Mouse (Mus musculus): ENCODE results near the gene Hat1. TPM values are rescaled to one million over a fixed set of nuclear protein-coding genes. Genes with fewer than 3 reads are reported as not detected.

Gene Hat1
- polyA plus RNA-seq, 1 experiment = 83.0 TPM

- Histone ChIP-seq H3K4me1 (ENCODE audit: control insufficient read depth, insufficient read depth, low read length) (no peaks in the 10 kb centered on the region), H3K27ac (ENCODE audit: control insufficient read depth, insufficient read depth, low read depth, low read length, poor library complexity) (no peak overlapping the region), H3K4me3 (replicated peaks; ENCODE audit: control insufficient read depth, low read depth, low read length) (no peak overlapping the region)
- WGBS = 91% methylated on average over 10 of the region's 10 CpGs
- TF ChIP-seq POLR2A (IDR thresholded peaks at IDR 0.05; ENCODE audit: borderline replicate concordance, control insufficient read depth, low read depth, low read length) (no peak), CTCF (IDR thresholded peaks at IDR 0.05; ENCODE audit: control insufficient read depth, insufficient read depth, low read length) (no peak)
Measured at GRCm38 (mm10) chr2:71475311-71475710, 86.6 kb downstream of the Hat1 start.

GRCm38 (mm10) chr2:71475760-71476159 lies 87.0 kb downstream of the Hat1 start:
- 97% methylated on average over 4 of the region's 4 CpGs for WGBS

GRCm38 (mm10) chr2:71477787-71478186 lies 89.0 kb downstream of the Hat1 start:
- TF ChIP-seq CTCF (IDR thresholded peaks at IDR 0.05; ENCODE audit: control insufficient read depth, insufficient read depth, low read length) = no peak
- no peak for TF ChIP-seq POLR2A (IDR thresholded peaks at IDR 0.05; ENCODE audit: borderline replicate concordance, control insufficient read depth, low read depth, low read length)
- Histone ChIP-seq H3K4me1 (ENCODE audit: control insufficient read depth, insufficient read depth, low read length) (no peaks in the 10 kb centered on the region), H3K27ac (ENCODE audit: control insufficient read depth, insufficient read depth, low read depth, low read length, poor library complexity) (no peak overlapping the region), H3K4me3 (replicated peaks; ENCODE audit: control insufficient read depth, low read depth, low read length) (no peak overlapping the region)

More at GRCm38 (mm10) chr2:71475760-71476159, 87.0 kb downstream of the Hat1 start:
- Histone ChIP-seq H3K27ac (ENCODE audit: control insufficient read depth, insufficient read depth, low read depth, low read length, poor library complexity) (no peak overlapping the region), H3K4me3 (replicated peaks; ENCODE audit: control insufficient read depth, low read depth, low read length) (no peak overlapping the region), H3K4me1 (ENCODE audit: control insufficient read depth, insufficient read depth, low read length) (no peaks in the 10 kb centered on the region)
- no peak for TF ChIP-seq CTCF (IDR thresholded peaks at IDR 0.05; ENCODE audit: control insufficient read depth, insufficient read depth, low read length)
- TF ChIP-seq POLR2A (IDR thresholded peaks at IDR 0.05; ENCODE audit: borderline replicate concordance, control insufficient read depth, low read depth, low read length) = no peak

DNA sequence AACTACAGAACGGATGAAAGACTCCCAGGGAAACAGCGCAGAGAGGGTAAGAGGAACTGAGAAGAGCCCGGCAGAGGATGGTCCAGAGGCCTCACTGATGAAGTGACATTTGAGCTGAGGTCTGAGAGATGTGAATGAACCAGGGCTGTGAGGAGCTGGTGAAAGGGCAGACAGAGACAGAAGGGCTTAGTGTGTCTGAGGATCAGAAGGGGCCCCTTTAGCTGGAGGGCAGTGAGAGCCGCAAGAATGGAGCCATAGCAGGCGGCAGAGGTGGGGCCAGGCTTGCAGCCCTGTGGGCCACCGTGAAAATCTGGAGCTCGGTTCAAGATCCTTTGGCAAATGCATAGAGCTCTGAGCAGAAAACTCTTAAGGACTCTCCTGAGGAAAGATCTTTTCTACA lies 91.2 kb downstream of the Hat1 start:
- Histone ChIP-seq H3K27ac (ENCODE audit: control insufficient read depth, insufficient read depth, low read depth, low read length, poor library complexity) (no peak overlapping the region), H3K4me1 (ENCODE audit: control insufficient read depth, insufficient read depth, low read length) (no peaks in the 10 kb centered on the region), H3K4me3 (replicated peaks; ENCODE audit: control insufficient read depth, low read depth, low read length) (no peak overlapping the region)
- WGBS = 81% methylated on average over 7 of the region's 7 CpGs
- TF ChIP-seq POLR2A (IDR thresholded peaks at IDR 0.05; ENCODE audit: borderline replicate concordance, control insufficient read depth, low read depth, low read length) (no peak), CTCF (IDR thresholded peaks at IDR 0.05; ENCODE audit: control insufficient read depth, insufficient read depth, low read length) (no peak)

DNA sequence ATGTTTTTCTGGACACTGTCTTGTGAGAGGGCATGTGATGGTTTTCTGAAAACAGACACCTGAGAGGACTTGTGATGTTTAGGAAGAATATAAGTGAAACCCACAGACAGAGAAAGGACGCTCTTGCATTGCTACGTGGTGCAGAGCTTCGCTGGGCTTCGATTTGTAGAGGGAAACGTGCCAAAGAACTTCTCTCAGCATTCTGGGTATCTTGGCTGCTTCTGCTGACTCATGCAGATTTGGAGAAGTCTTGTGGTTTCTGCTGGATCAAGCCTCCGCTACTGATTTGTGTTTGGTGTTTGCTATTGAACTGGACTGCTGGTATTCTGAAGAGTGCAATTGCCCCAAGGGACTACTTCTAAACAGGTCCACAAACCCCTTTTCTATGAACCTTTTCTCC lies 93.1 kb downstream of the Hat1 start:
- Histone ChIP-seq H3K27ac (ENCODE audit: control insufficient read depth, insufficient read depth, low read depth, low read length, poor library complexity) (no peak overlapping the region), H3K4me1 (ENCODE audit: control insufficient read depth, insufficient read depth, low read length) (no peaks in the 10 kb centered on the region), H3K4me3 (replicated peaks; ENCODE audit: control insufficient read depth, low read depth, low read length) (no peak overlapping the region)
- 7% methylated on average over 6 of the region's 6 CpGs for WGBS
- TF ChIP-seq POLR2A (IDR thresholded peaks at IDR 0.05; ENCODE audit: borderline replicate concordance, control insufficient read depth, low read depth, low read length) = no peak
- no peak for TF ChIP-seq CTCF (IDR thresholded peaks at IDR 0.05; ENCODE audit: control insufficient read depth, insufficient read depth, low read length)

- TF ChIP-seq CTCF (IDR thresholded peaks at IDR 0.05; ENCODE audit: control insufficient read depth, insufficient read depth, low read length) (no peak), POLR2A (IDR thresholded peaks at IDR 0.05; ENCODE audit: borderline replicate concordance, control insufficient read depth, low read depth, low read length) (no peak)
- Histone ChIP-seq H3K27ac (ENCODE audit: control insufficient read depth, insufficient read depth, low read depth, low read length, poor library complexity) (no peak overlapping the region), H3K4me3 (replicated peaks; ENCODE audit: control insufficient read depth, low read depth, low read length) (no peak overlapping the region), H3K4me1 (ENCODE audit: control insufficient read depth, insufficient read depth, low read length) (no peaks in the 10 kb centered on the region)
- 78% methylated on average over 10 of the region's 10 CpGs for WGBS
Measured at GRCm38 (mm10) chr2:71483046-71483716, 94.4 kb downstream of the Hat1 start.

DNA sequence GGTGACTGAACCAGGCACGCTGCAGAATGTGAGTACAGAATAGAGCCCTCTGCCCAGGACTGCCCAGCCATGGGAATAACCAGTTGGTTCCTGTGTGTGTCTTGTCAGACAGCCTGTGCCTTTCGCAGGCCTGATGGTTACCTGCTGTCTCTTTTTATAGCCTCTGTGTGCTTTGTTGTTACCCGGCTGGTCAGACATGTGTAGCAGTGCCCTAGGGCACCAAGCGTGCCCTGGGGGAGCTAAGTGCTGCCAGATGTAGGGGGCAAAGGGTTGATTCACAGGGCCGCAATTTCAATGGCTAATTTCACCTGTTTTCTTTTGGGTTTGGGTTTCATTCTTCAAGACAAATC lies 94.9 kb downstream of the Hat1 start:
- Histone ChIP-seq H3K27ac (ENCODE audit: control insufficient read depth, insufficient read depth, low read depth, low read length, poor library complexity) (no peak overlapping the region), H3K4me3 (replicated peaks; ENCODE audit: control insufficient read depth, low read depth, low read length) (no peak overlapping the region), H3K4me1 (ENCODE audit: control insufficient read depth, insufficient read depth, low read length) (no peaks in the 10 kb centered on the region)
- TF ChIP-seq CTCF (IDR thresholded peaks at IDR 0.05; ENCODE audit: control insufficient read depth, insufficient read depth, low read length) (no peak), POLR2A (IDR thresholded peaks at IDR 0.05; ENCODE audit: borderline replicate concordance, control insufficient read depth, low read depth, low read length) (no peak)
- 71% methylated on average over 5 of the region's 5 CpGs for WGBS

Other genes with a start within 250 kb of the Hat1 start
- gene Dync1i2, start 177.3 kb upstream of the Hat1 start, polyA plus RNA-seq (2011; ENCODE audit: insufficient read depth, insufficient read length, low replicate concordance, missing spikeins) = 40.4 and 50.8 TPM in 2 replicates
- gene Slc25a12, start 21.2 kb upstream of the Hat1 start, polyA plus RNA-seq (2011; ENCODE audit: insufficient read depth, insufficient read length, low replicate concordance, missing spikeins) = 20.8 and 22.2 TPM in 2 replicates
- 24.7 and 36.8 TPM in 2 replicates for gene Metap1d, start 64.3 kb downstream of the Hat1 start, polyA plus RNA-seq (2011; ENCODE audit: insufficient read depth, insufficient read length, low replicate concordance, missing spikeins)
- 0.75 TPM in 1 of 2 replicates, not detected in the other for gene Dlx1, start 139.2 kb downstream of the Hat1 start, polyA plus RNA-seq (2011; ENCODE audit: insufficient read depth, insufficient read length, low replicate concordance, missing spikeins)
- gene Dlx2, start 157.8 kb downstream of the Hat1 start, polyA plus RNA-seq (2011; ENCODE audit: insufficient read depth, insufficient read length, low replicate concordance, missing spikeins) = not detected in 2 replicates